In genomic region chr11:60199702-60200184, GRCm38 (mm10) we compare ENCODE assay signal across 8 mouse cellular contexts. TPM values are rescaled to one million over a fixed set of nuclear protein-coding genes. Genes with fewer than 3 reads are reported as not detected.
DNase-seq lines count a peak whose midpoint lies in the region; ATAC-seq lines count a peak whose summit lies in the region.

No protein-coding gene starts in this region.

- peak overlapping the region; percentile 82 for H3K27ac ChIP-seq in hindbrain, embryonic 10.5 days
- peak overlapping the region; percentile 36; the same call in 1 of the 2 replicates for H3K27ac ChIP-seq in lung, embryonic 15.5 days

- no peak overlapping the region; the same call in 1 of the 2 replicates for H3K4me3 ChIP-seq in hindbrain, embryonic 10.5 days
- H3K4me3 ChIP-seq in lung, embryonic 15.5 days, result no peak overlapping the region

- peaks cover 100% of the 10 kb centered on the region for H3K36me3 ChIP-seq in hindbrain, embryonic 10.5 days
- H3K36me3 ChIP-seq in lung, embryonic 15.5 days, result peaks cover 80% of the 10 kb centered on the region

- H3K9me3 ChIP-seq in hindbrain, embryonic 10.5 days, result peaks cover 4% of the 10 kb centered on the region; the same call in 1 of the 2 replicates
- no peaks in the 10 kb centered on the region for H3K9me3 ChIP-seq in lung, embryonic 15.5 days

- WGBS in hindbrain, embryonic 10.5 days, result 20% methylated on average over 18 of the region's 18 CpGs
- WGBS in lung, embryonic 15.5 days, result 16% methylated on average over 18 of the region's 18 CpGs

- ATAC-seq in lung, embryonic 15.5 days (ENCODE audit: borderline replicate concordance, extremely low read depth, low FRiP score, low TSS enrichment), result peak; percentile 47; the same call in 1 of the 2 replicates

- no peak overlapping the region; the same call in 1 of the 2 replicates for H3K4me2 ChIP-seq in lung, embryonic 15.5 days

- peaks cover 28% of the 10 kb centered on the region for H3K4me1 ChIP-seq in hindbrain, embryonic 10.5 days (replicated peaks)
- H3K4me1 ChIP-seq in lung, embryonic 15.5 days, result peaks cover 7% of the 10 kb centered on the region

- H3K27me3 ChIP-seq in hindbrain, embryonic 10.5 days (ENCODE audit: insufficient read depth, poor library complexity, severe bottlenecking), result no peaks in the 10 kb centered on the region
- H3K27me3 ChIP-seq in lung, embryonic 15.5 days, result no peaks in the 10 kb centered on the region

- H3K9ac ChIP-seq in lung, embryonic 15.5 days, result no peak overlapping the region

- peak; percentile 89 for DNase-seq in Muller cell, postnatal 12 days (ENCODE audit: inconsistent ontology term)
- peak; percentile 90 for DNase-seq in cerebellum, adult 9-11 months
- DNase-seq in frontal cortex, adult 2 months (ENCODE audit: extremely low spot score in 1 of 2, low spot score in 1 of 2), result peak; percentile 86 to 98
- peak; percentile 93 for DNase-seq in hindbrain, embryonic 10.5 days (ENCODE audit: low spot score)
- peak; percentile 94 for DNase-seq in layer of hippocampus, adult 9-10 months (ENCODE audit: low spot score)
- DNase-seq in ovary, postnatal 10 days (ENCODE audit: low spot score), result peak; percentile 91
- peak; percentile 89 for DNase-seq in thymus, postnatal 0 days (ENCODE audit: low spot score)

RNA-seq across cellular contexts. Expression of gene Srebf1, which starts 22.6 kb away (rescaled TPM):
- polyA plus RNA-seq in frontal cortex, adult 2 months (2012; rRNA removed), result 63.2 and 78.3 TPM in 2 replicates
- polyA plus RNA-seq in hindbrain, embryonic 10.5 days (2016; fragmentation: Nextera tagmentation; extraction: Ambion mirVana), result 45.0 and 55.8 TPM in 2 replicates
- 74.3 and 76.8 TPM in 2 replicates for polyA plus RNA-seq in lung, embryonic 15.5 days (2015; fragmentation: Nextera tagmentation; extraction: Ambion mirVana)
- 82.6 and 100 TPM in 2 replicates for polyA plus RNA-seq in thymus, postnatal 0 days (2015; fragmentation: Nextera tagmentation; extraction: Ambion mirVana)
